Mouse (Mus musculus) lung, postnatal 0 days (tissue): ENCODE measurements around the gene Ehd1.

Experiments
- CTCF ChIP-seq: IDR thresholded peaks from 2 replicates; pipeline ENCODE4 v1.5.1; 2016; ENCODE audit warnings: antibody characterized with exemption, mild to moderate bottlenecking
- EP300 ChIP-seq: IDR thresholded peaks from 2 replicates; pipeline ENCODE4 v1.6.1; 2016; ENCODE audit warnings: antibody characterized with exemption, mild to moderate bottlenecking, control low read depth

DNA sequence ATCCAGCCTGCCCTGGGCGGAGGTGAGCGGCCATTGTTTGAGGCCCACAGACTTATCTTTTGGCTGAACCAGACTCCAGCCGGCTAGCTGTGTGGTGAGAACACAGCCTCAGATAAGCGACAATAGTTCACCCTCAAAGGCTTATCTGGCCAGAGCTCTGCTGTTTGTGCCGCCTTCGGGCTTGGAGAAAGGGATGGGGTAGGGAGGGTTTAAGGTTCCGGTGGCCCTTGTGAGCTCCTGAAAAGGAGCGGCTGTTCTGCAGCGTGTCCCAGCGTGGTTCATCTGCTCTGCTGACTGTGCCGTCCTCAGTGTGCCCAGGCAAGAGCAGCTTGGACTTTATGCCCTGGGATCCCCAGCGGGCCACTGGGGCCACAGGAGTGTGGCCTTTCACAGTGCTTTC is 8.0 kb downstream of the Ehd1 start:
- no peak for TF ChIP-seq CTCF
- TF ChIP-seq EP300: no peak
